ENCODE assay signal across 19 mouse cellular contexts in the genomic region with DNA sequence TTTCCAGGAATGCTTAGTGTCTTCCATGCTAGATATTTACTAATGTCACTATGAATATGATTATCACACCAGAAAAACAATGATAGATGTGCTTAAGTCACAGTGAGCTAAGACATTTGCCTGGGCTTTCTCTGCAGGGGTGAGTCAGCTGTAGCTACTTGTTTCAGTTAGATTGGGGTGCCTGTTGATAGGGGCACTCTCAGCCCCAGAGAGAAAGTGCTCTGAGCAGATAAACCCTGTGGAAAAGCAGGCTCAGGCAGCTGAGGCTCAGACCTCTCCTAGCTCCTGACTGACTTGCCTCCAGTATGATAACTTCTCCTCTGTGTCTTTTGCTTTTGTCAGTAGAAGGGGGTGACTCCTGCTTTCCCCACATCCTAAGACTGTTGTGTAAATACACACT. TPM values are rescaled to one million over a fixed set of nuclear protein-coding genes. Genes with fewer than 3 reads are reported as not detected.
A peak's percentile ranks its signal among the peaks of the same experiment; 100 is the strongest.
DNase-seq lines count a peak whose midpoint lies in the region; ATAC-seq and TF ChIP-seq lines count a peak whose summit lies in the region.
"Had no signal": no experiment of that assay in that cellular context is flagged by ENCODE, and none has a peak within 500 bp of the region (broad histone marks: within the 10 kb centered on the region; RNA-seq: fewer than 3 reads in every experiment).

No protein-coding gene starts in this region.

- intact Hi-C loops in heart, adult 2 months (cut with DNase I) = no loop called here

- no peaks in the 10 kb centered on the region for H3K36me3 ChIP-seq in heart, embryonic 10.5 days
- no peaks in the 10 kb centered on the region for H3K36me3 ChIP-seq in heart, adult 2 months (ENCODE audit: control insufficient read depth, insufficient read depth, low read length)
- H3K36me3 ChIP-seq in G1E (replicated peaks) = no peaks in the 10 kb centered on the region
- H3K36me3 ChIP-seq in erythroblast, embryonic 14.5 days (ENCODE audit: control insufficient read depth) = peaks cover 4% of the 10 kb centered on the region; the same call in 1 of the 2 replicates
- H3K36me3 ChIP-seq in liver, embryonic 15.5 days (replicated peaks) = no peaks in the 10 kb centered on the region
- H3K36me3 ChIP-seq in limb, embryonic 10.5 days = no peaks in the 10 kb centered on the region
- H3K36me3 ChIP-seq: midbrain, embryonic 13.5 days had no signal

- peaks cover 14% of the 10 kb centered on the region; the same call in 1 of the 2 replicates for H3K4me1 ChIP-seq in heart, embryonic 10.5 days
- H3K4me1 ChIP-seq in heart, adult 2 months (ENCODE audit: control insufficient read depth, insufficient read depth, low read length) = peaks cover 4% of the 10 kb centered on the region
- peaks cover 38% of the 10 kb centered on the region for H3K4me1 ChIP-seq in G1E (ENCODE audit: insufficient read depth, low read depth, low read length)
- H3K4me1 ChIP-seq in erythroblast, embryonic 14.5 days (ENCODE audit: control insufficient read depth) = peaks cover 71% of the 10 kb centered on the region
- H3K4me1 ChIP-seq in liver, embryonic 15.5 days (replicated peaks) = peaks cover 57% of the 10 kb centered on the region
- H3K4me1 ChIP-seq in limb, embryonic 10.5 days = no peaks in the 10 kb centered on the region
- H3K4me1 ChIP-seq: midbrain, embryonic 13.5 days had no signal

- H3K27ac ChIP-seq in heart, embryonic 10.5 days = peak overlapping the region; percentile 26; the same call in 1 of the 2 replicates
- H3K27ac ChIP-seq in heart, adult 2 months = no peak overlapping the region
- peak overlapping the region; percentile 90 for H3K27ac ChIP-seq in liver, embryonic 15.5 days (replicated peaks)
- no peak overlapping the region for H3K27ac ChIP-seq in limb, embryonic 10.5 days
- H3K27ac ChIP-seq: gastrocnemius, adult 2 months; midbrain, embryonic 13.5 days had no signal

- DNase-seq in heart, embryonic 10.5 days (ENCODE audit: low spot score) = peak; percentile 80
- DNase-seq in heart, adult 2 months = no peak
- DNase-seq in G1E (ENCODE audit: low spot score) = peak; percentile 57
- DNase-seq in cerebellum, postnatal 10 days = no peak
- DNase-seq in limb, embryonic 10.5 days (ENCODE audit: low spot score) = no peak
- DNase-seq in ovary, adult 18-20 months (ENCODE audit: low spot score) = no peak
- DNase-seq: cerebellum, adult 8-10 months; embryo, embryonic 11 days; gastrocnemius, adult 2 months; heart, adult 18-20 months; heart, postnatal 36 days; kidney, postnatal 10 days; layer of hippocampus, postnatal 36 days had no signal

- TF ChIP-seq CTCF in heart, adult 2 months (IDR thresholded peaks at IDR 0.05) = no peak
- TF ChIP-seq CTCF in G1E (IDR thresholded peaks at IDR 0.05; ENCODE audit: low read depth, low read length) = no peak

- no peak for TF ChIP-seq EP300 in heart, adult 2 months (IDR thresholded peaks at IDR 0.05; ENCODE audit: insufficient read depth, low read depth, low read length)

- H3K4me2 ChIP-seq in liver, embryonic 15.5 days = peak overlapping the region; percentile 42
- H3K4me2 ChIP-seq: midbrain, embryonic 13.5 days had no signal

- no peaks in the 10 kb centered on the region for H3K27me3 ChIP-seq in heart, embryonic 10.5 days (ENCODE audit: insufficient read depth, poor library complexity, severe bottlenecking)
- no peaks in the 10 kb centered on the region for H3K27me3 ChIP-seq in heart, adult 2 months (ENCODE audit: control insufficient read depth, insufficient read depth, low read length)
- H3K27me3 ChIP-seq in G1E (ENCODE audit: insufficient read depth, low read length) = peaks cover 2% of the 10 kb centered on the region; the same call in 1 of the 2 replicates
- H3K27me3 ChIP-seq in erythroblast, embryonic 14.5 days (ENCODE audit: control insufficient read depth) = no peaks in the 10 kb centered on the region
- no peaks in the 10 kb centered on the region for H3K27me3 ChIP-seq in liver, embryonic 15.5 days
- no peaks in the 10 kb centered on the region for H3K27me3 ChIP-seq in limb, embryonic 10.5 days (ENCODE audit: low read depth, poor library complexity, severe bottlenecking)
- H3K27me3 ChIP-seq: midbrain, embryonic 13.5 days had no signal

- no peaks in the 10 kb centered on the region for H3K9me3 ChIP-seq in heart, embryonic 10.5 days
- H3K9me3 ChIP-seq in G1E (replicated peaks) = peaks cover 3% of the 10 kb centered on the region; the same call in 1 of the 2 replicates
- H3K9me3 ChIP-seq in erythroblast, embryonic 14.5 days (ENCODE audit: control insufficient read depth, low read length) = no peaks in the 10 kb centered on the region
- no peaks in the 10 kb centered on the region for H3K9me3 ChIP-seq in liver, embryonic 15.5 days (replicated peaks)
- no peaks in the 10 kb centered on the region for H3K9me3 ChIP-seq in limb, embryonic 10.5 days (replicated peaks)
- H3K9me3 ChIP-seq: midbrain, embryonic 13.5 days had no signal

- no peak for TF ChIP-seq POLR2A in heart, adult 2 months (IDR thresholded peaks at IDR 0.05; ENCODE audit: insufficient read depth, low read depth, low read length)

- no peak overlapping the region for H3K4me3 ChIP-seq in heart, embryonic 10.5 days
- H3K4me3 ChIP-seq in heart, adult 2 months = no peak overlapping the region
- no peak overlapping the region; the same call in 1 of the 2 replicates for H3K4me3 ChIP-seq in G1E (ENCODE audit: low read depth, low read length)
- H3K4me3 ChIP-seq in erythroblast, embryonic 14.5 days (replicated peaks) = peak overlapping the region; percentile 6
- H3K4me3 ChIP-seq in liver, embryonic 15.5 days (replicated peaks) = no peak overlapping the region
- no peak overlapping the region for H3K4me3 ChIP-seq in limb, embryonic 10.5 days
- H3K4me3 ChIP-seq: gastrocnemius, adult 2 months; midbrain, embryonic 13.5 days had no signal

- ATAC-seq in G1E (ENCODE audit: extremely low read depth, insufficient number of reproducible peaks, low FRiP score, poor library complexity, severe bottlenecking) = peak; percentile 90
- peak; percentile 99 for ATAC-seq in liver, embryonic 15.5 days (ENCODE audit: insufficient read depth)
- ATAC-seq: activated CD4-positive, CD25-positive, alpha-beta regulatory T cell, adult 4 months; forebrain, embryonic 16.5 days; lung, postnatal 0 days; midbrain, embryonic 13.5 days had no signal

- H3K9ac ChIP-seq in heart, adult 2 months (ENCODE audit: low read depth, low read length) = no peak overlapping the region
- H3K9ac ChIP-seq in liver, embryonic 15.5 days = no peak overlapping the region
- H3K9ac ChIP-seq: midbrain, embryonic 13.5 days had no signal

- H3K79me2 ChIP-seq in heart, adult 2 months (replicated peaks; ENCODE audit: control insufficient read depth, insufficient read depth, low read length) = no peaks in the 10 kb centered on the region

RNA-seq across cellular contexts. Expression of a gene that starts 30.2 kb away (rescaled TPM):
- polyA plus RNA-seq in heart, embryonic 10.5 days (2016; fragmentation: Nextera tagmentation; extraction: Ambion mirVana) = 30.4 and 37.0 TPM in 2 replicates
- total RNA-seq in heart, adult 2 months (2021) = 10 to 100 TPM; 11.9 to 15.3 TPM
- 11.7 and 12.9 TPM in 2 replicates for polyA plus RNA-seq in heart, adult 2 months (2012; rRNA removed)
- total RNA-seq in G1E (2014; fragmentation: Nextera tagmentation) = 40.1 and 45.3 TPM in 2 replicates
- 97.0 and 101 TPM in 2 replicates for total RNA-seq in G1E (2017)
- polyA plus RNA-seq in G1E (2012) = 54.4 and 54.7 TPM in 2 replicates
- polyA plus RNA-seq in erythroblast, embryonic 14.5 days (2012) = 2.4 and 3.1 TPM in 2 replicates
- polyA plus RNA-seq in liver, embryonic 15.5 days (2015; fragmentation: Nextera tagmentation; extraction: Ambion mirVana) = 10.2 and 10.8 TPM in 2 replicates
- 46.5 and 51.5 TPM in 2 replicates for polyA plus RNA-seq in limb, embryonic 10.5 days (2016; fragmentation: Nextera tagmentation; extraction: Ambion mirVana)

Comparison
In these comparisons a context has a peak if more than half of its experiments do, and no peak if none do; other contexts are left out.
1. DNase-seq: peak in heart, embryonic 10.5 days (single experiment) and G1E (single experiment); none in heart, adult 2 months (0 of 2), cerebellum, postnatal 10 days (0 of 2), limb, embryonic 10.5 days (single experiment) and ovary, adult 18-20 months (single experiment).
2. H3K27ac ChIP-seq: peak in heart, embryonic 10.5 days (single experiment) and liver, embryonic 15.5 days (single experiment); none in heart, adult 2 months (single experiment) and limb, embryonic 10.5 days (single experiment).